Mouse (Mus musculus): Measurements from ENCODE around the gene Zfand5. TPM values are rescaled to one million over a fixed set of nuclear protein-coding genes. Genes with fewer than 3 reads are reported as not detected.
A peak's percentile ranks its signal among the peaks of the same experiment; 100 is the strongest.

Gene Zfand5
- polyA plus RNA-seq, 1 experiment from 2014 or later, result 109 TPM

DNA sequence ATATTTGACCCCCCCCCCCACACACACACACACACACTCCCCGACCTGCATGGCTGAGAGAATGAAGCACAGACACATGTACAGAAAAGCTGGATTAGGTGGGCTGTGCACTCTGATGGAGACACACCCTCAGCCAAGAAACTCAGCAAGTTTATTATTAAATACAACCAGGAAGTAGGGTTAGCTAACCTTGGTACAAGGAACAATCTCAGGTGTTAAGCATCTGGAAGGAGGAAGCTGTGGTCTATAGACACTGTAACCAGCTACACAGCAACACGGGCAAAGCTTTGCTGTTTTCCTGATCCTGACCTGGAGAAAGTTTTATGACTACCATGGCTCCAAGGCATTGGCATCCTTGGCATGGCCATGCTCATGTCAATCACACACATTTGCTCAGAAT is 12.6 kb upstream of the Zfand5 start:
- H3K4me1 ChIP-seq (ENCODE audit: insufficient read depth, low read depth, low read length), result no peaks in the 10 kb centered on the region
- no peak overlapping the region for H3K27ac ChIP-seq (ENCODE audit: low read length)
- DNase-seq (ENCODE audit: low spot score) (no peak), ATAC-seq (no peak)
- no peaks in the 10 kb centered on the region for H3K27me3 ChIP-seq (replicated peaks; ENCODE audit: insufficient read depth, low read length)
- 69% methylated on average over 2 of the region's 2 CpGs for WGBS
- no peak overlapping the region for H3K4me3 ChIP-seq (ENCODE audit: low read depth, low read length)
- no peak for TF ChIP-seq CTCF (IDR thresholded peaks at IDR 0.05)
- TF ChIP-seq EP300 (IDR thresholded peaks at IDR 0.05), result no peak
- H3K9me3 ChIP-seq (ENCODE audit: low read length), result no peaks in the 10 kb centered on the region
- H3K36me3 ChIP-seq (ENCODE audit: insufficient read depth, low read length), result no peaks in the 10 kb centered on the region
- H3K4me2 ChIP-seq (replicated peaks; ENCODE audit: low read depth, low read length), result no peak overlapping the region
- H3K9ac ChIP-seq (replicated peaks; ENCODE audit: low read depth), result no peak overlapping the region

- H3K9me3 ChIP-seq (ENCODE audit: low read length), result no peaks in the 10 kb centered on the region
- no peak overlapping the region for H3K4me2 ChIP-seq (replicated peaks; ENCODE audit: low read depth, low read length)
- no peak overlapping the region for H3K4me3 ChIP-seq (ENCODE audit: low read depth, low read length)
- H3K36me3 ChIP-seq (ENCODE audit: insufficient read depth, low read length), result no peaks in the 10 kb centered on the region
- H3K4me1 ChIP-seq (ENCODE audit: insufficient read depth, low read depth, low read length), result no peaks in the 10 kb centered on the region
- no peak overlapping the region for H3K9ac ChIP-seq (replicated peaks; ENCODE audit: low read depth)
- TF ChIP-seq EP300 (IDR thresholded peaks at IDR 0.05), result no peak
- ATAC-seq (no peak), DNase-seq (ENCODE audit: low spot score) (no peak)
- no peak overlapping the region for H3K27ac ChIP-seq (ENCODE audit: low read length)
- no peaks in the 10 kb centered on the region for H3K27me3 ChIP-seq (replicated peaks; ENCODE audit: insufficient read depth, low read length)
Measured at GRCm38 (mm10) chr19:21260280-21260679, 11.8 kb upstream of the Zfand5 start.

GRCm38 (mm10) chr19:21271186-21271585 is 892 bp upstream of the Zfand5 start:
- H3K27ac ChIP-seq (ENCODE audit: low read length), result peak overlapping the region; percentile 94
- 18% methylated on average over 8 of the region's 8 CpGs for WGBS
- no peak for TF ChIP-seq EP300 (IDR thresholded peaks at IDR 0.05)
- TF ChIP-seq CTCF (IDR thresholded peaks at IDR 0.05), result no peak
- H3K36me3 ChIP-seq (ENCODE audit: insufficient read depth, low read length), result no peaks in the 10 kb centered on the region
- ATAC-seq (no peak), DNase-seq (ENCODE audit: low spot score) (peak; percentile 66)
- H3K27me3 ChIP-seq (replicated peaks; ENCODE audit: insufficient read depth, low read length), result no peaks in the 10 kb centered on the region
- peak overlapping the region; percentile 54 for H3K4me2 ChIP-seq (replicated peaks; ENCODE audit: low read depth, low read length)
- peak overlapping the region; percentile 99 for H3K4me3 ChIP-seq (ENCODE audit: low read depth, low read length)
- peaks cover 2% of the 10 kb centered on the region; the same call in 1 of the 2 replicates for H3K4me1 ChIP-seq (ENCODE audit: insufficient read depth, low read depth, low read length)
- peak overlapping the region; percentile 49 for H3K9ac ChIP-seq (replicated peaks; ENCODE audit: low read depth)
- no peaks in the 10 kb centered on the region for H3K9me3 ChIP-seq (ENCODE audit: low read length)

DNA sequence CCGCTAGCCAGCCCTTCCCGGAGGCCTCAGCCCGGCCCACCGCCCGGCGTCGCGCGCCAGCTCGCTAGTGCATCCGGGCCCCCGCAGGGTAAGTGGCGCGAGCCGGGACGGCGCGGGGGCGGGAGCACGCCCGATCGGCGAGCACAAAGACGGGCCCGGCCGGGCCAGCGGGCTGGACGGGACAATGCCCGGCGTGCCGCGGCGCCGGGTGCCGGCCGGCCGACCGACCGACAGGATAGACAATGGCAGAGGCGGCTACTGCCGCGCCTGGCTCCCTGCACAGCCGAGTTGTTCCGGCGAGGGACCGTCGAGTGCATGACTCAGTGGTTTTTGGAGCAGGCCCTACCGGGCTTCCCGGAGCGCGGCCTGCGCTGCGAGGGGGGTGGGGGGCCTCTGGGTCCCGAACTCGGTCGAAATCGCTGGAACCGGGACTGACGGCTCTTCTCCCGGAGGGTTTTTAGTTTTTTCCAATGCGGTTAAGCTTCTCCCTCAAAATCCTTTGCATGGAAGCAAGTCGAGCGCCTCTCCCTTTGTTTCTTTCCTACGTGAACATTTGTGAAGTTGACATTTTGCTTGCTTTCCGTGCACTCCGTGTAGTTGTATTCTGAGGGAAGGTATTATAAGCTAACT is 692 bp downstream of the Zfand5 start:
- H3K4me3 ChIP-seq (ENCODE audit: low read depth, low read length), result peak overlapping the region; percentile 99
- H3K36me3 ChIP-seq (ENCODE audit: insufficient read depth, low read length), result no peaks in the 10 kb centered on the region
- peak overlapping the region; percentile 62 for H3K4me2 ChIP-seq (replicated peaks; ENCODE audit: low read depth, low read length)
- DNase-seq (ENCODE audit: low spot score), result peak; percentile 85
- peak overlapping the region; percentile 100 for H3K27ac ChIP-seq (ENCODE audit: low read length)
- no peaks in the 10 kb centered on the region for H3K27me3 ChIP-seq (replicated peaks; ENCODE audit: insufficient read depth, low read length)
- H3K9ac ChIP-seq (replicated peaks; ENCODE audit: low read depth), result peak overlapping the region; percentile 98
- under 1% methylated on average over 51 of the region's 66 CpGs for WGBS
- H3K9me3 ChIP-seq (ENCODE audit: low read length), result no peaks in the 10 kb centered on the region
- TF ChIP-seq EP300 (IDR thresholded peaks at IDR 0.05) (no peak), CTCF (IDR thresholded peaks at IDR 0.05) (no peak)
- ATAC-seq, result peak; percentile 53
- peaks cover 2% of the 10 kb centered on the region; the same call in 1 of the 2 replicates for H3K4me1 ChIP-seq (ENCODE audit: insufficient read depth, low read depth, low read length)

DNA sequence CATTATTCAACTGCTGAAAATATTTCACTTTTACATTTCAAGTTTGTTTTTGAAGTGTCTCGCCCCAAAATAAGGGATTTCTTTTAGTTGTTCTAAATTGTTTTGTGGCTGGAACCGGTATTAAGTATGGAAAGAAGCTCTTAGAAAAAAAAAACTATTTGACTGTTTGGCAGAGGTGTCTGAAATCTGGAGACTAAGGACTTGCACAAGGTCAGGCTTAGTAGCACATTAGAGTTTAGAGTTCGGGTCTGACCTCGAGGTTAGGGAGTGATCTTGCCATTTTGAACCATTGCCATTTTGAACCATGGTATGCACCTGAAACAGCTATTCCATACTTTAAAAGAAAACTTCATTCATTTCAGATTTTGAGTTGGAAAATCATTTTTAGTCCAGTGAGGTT is 1.4 kb downstream of the Zfand5 start:
- Histone ChIP-seq H3K4me2 (replicated peaks; ENCODE audit: low read depth, low read length) (peak overlapping the region; percentile 62), H3K4me1 (ENCODE audit: insufficient read depth, low read depth, low read length) (peaks cover 2% of the 10 kb centered on the region; the same call in 1 of the 2 replicates), H3K36me3 (ENCODE audit: insufficient read depth, low read length) (no peaks in the 10 kb centered on the region), H3K9me3 (ENCODE audit: low read length) (no peaks in the 10 kb centered on the region), H3K27ac (ENCODE audit: low read length) (peak overlapping the region; percentile 78), H3K4me3 (ENCODE audit: low read depth, low read length) (peak overlapping the region; percentile 99), H3K27me3 (replicated peaks; ENCODE audit: insufficient read depth, low read length) (no peaks in the 10 kb centered on the region), H3K9ac (replicated peaks; ENCODE audit: low read depth) (peak overlapping the region; percentile 98)
- WGBS, result under 1% methylated on average over 4 of the region's 4 CpGs
- peak; percentile 61 for DNase-seq (ENCODE audit: low spot score)
- TF ChIP-seq EP300 (IDR thresholded peaks at IDR 0.05) (no peak), CTCF (IDR thresholded peaks at IDR 0.05) (no peak)
- no peak for ATAC-seq

GRCm38 (mm10) chr19:21274181-21274591 is 2.1 kb downstream of the Zfand5 start:
- Histone ChIP-seq H3K4me3 (ENCODE audit: low read depth, low read length) (peak overlapping the region; percentile 99), H3K4me2 (replicated peaks; ENCODE audit: low read depth, low read length) (peak overlapping the region; percentile 62), H3K36me3 (ENCODE audit: insufficient read depth, low read length) (no peaks in the 10 kb centered on the region), H3K27me3 (replicated peaks; ENCODE audit: insufficient read depth, low read length) (no peaks in the 10 kb centered on the region), H3K9me3 (ENCODE audit: low read length) (no peaks in the 10 kb centered on the region), H3K9ac (replicated peaks; ENCODE audit: low read depth) (peak overlapping the region; percentile 98), H3K27ac (ENCODE audit: low read length) (peak overlapping the region; percentile 78), H3K4me1 (ENCODE audit: insufficient read depth, low read depth, low read length) (peaks cover 2% of the 10 kb centered on the region; the same call in 1 of the 2 replicates)
- DNase-seq (ENCODE audit: low spot score) (peak; percentile 93), ATAC-seq (peak; percentile 13)
- TF ChIP-seq EP300 (IDR thresholded peaks at IDR 0.05) (no peak), CTCF (IDR thresholded peaks at IDR 0.05) (no peak)
- WGBS, result 0% methylated on average over 2 of the region's 2 CpGs
